Mouse (Mus musculus) urinary bladder, postnatal 4 days (tissue): ENCODE data around the gene Trim61.

Experiments
- DNase-seq, 2 experiments: peaks; one replicate each; pipeline ENCODE4 v3.0.0; 2021 to 2022; ENCODE audit warnings: low spot score in 2 of 2

Trim61 gene

DNA sequence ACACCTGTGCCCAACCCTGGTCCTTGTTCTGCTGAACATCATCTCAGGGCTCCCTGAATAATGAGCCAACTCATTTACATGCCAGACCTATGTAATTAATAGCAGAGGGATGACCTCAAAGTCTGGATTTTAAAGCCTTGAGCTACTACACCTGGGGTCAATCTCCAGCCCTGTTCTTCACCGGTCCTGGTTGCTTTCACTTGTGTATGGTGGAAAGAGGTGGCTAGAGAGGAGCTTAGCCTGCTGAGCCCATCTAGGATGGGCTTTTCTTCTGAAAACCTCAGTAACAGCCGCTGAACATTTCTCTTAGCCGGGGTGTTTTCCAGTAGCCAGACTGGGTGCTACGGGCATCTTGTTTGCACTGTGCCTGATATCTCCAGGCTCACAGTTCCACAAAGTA is 30.6 kb downstream of the Trim61 start, which contains the start of gene Trim75:
Gene Trim75 (minus strand): TSS at position 101 of the 400 bp plus-strand sequence.
- no peak for DNase-seq

DNA sequence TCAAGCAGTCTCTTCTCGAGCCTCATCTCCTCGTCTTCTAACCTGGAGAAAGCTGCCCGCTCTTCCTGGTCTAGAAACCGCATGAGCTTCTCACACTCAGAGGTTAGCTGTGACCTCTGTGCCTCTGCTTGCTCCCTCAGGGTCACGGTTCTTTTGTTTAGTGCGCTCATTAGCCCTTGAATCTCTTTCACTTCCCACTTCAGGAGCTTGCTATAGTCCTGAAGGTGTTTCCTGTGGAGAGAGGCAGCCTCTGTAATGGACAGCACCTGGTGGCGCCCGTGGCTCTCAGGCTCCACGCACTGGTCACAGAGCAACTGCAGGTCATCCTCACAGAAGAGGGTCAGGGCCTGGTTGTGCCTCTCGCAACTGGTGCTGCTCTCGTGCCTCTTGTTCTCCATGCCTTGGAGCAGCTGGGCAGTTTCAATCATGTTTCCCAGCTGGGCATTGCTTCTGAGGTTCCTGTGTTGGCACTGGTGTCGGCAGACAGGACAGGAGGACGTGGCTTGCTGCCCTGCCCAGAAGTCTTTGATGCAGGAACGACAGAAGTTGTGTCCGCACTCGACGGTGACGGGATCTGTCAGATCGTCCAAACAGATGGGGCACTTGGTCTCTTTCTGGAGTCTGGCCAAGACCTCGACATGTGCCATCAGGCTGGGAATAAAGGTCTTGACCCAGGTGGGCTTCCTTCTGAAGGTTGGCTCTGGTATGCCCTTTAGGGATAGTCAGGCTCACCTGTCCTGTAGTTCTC is 35.0 kb downstream of the Trim61 start:
- no peak for DNase-seq
